Mouse (Mus musculus): ENCODE data around the gene Cntrob.

DNA sequence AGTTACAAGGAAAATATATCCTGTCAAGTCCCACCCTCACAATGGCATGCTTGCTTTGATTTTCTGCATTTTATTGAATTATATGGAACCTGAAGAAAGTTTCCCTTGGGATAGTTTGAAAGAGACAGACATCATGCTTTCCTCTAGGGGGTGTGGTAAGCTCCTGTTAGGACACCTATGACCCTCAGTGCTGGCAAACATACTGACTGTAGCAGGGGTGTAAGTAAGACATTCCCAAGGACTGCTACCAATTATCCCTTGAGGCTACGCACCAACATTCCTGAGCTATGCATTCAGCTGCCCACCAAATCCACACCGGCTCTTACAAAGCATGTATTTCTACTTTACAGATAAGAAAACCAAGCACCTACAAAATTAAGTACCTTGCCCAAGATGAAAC lies 38.9 kb upstream of the Cntrob start:
- TF ChIP-seq CTCF (IDR thresholded peaks at IDR 0.05 in 2 of 3, conservative IDR thresholded peaks at IDR 0.05 in 1 of 3; ENCODE audit: control insufficient read depth in 1 of 3, insufficient read depth in 1 of 3, low read depth in 2 of 3, low read length in 3 of 3, poor library complexity in 1 of 3, severe bottlenecking in 1 of 3) (peak in 1 of 3 experiments; percentile 20; a peak in 1 of 6 replicates), POLR2A (IDR thresholded peaks at IDR 0.05; ENCODE audit: control insufficient read depth in 1 of 2, insufficient read depth in 1 of 2, low read depth in 1 of 2, low read length in 2 of 2, poor library complexity in 1 of 2) (no peak), ZNF384 (IDR thresholded peaks at IDR 0.05; ENCODE audit: low read depth, low read length) (no peak), MAFK (IDR thresholded peaks at IDR 0.05; ENCODE audit: borderline replicate concordance, low read depth, low read length) (no peak), EP300 (IDR thresholded peaks at IDR 0.05; ENCODE audit: low read depth in 1 of 2, low read length in 2 of 2) (no peak), ZMIZ1 (IDR thresholded peaks at IDR 0.05; ENCODE audit: low read depth, low read length) (no peak), USF1 (IDR thresholded peaks at IDR 0.05; ENCODE audit: low read depth, low read length) (no peak), GATA1 (IDR thresholded peaks at IDR 0.05; ENCODE audit: low read depth, low read length) (no peak), RCOR1 (IDR thresholded peaks at IDR 0.05; ENCODE audit: low read depth, low read length) (no peak), ETS1 (IDR thresholded peaks at IDR 0.05; ENCODE audit: low read depth, low read length) (no peak)

Measured in MEL (cell line).